Mouse (Mus musculus): ENCODE data around the gene Kcne1. TPM values are rescaled to one million over a fixed set of nuclear protein-coding genes. Genes with fewer than 3 reads are reported as not detected.

Gene Kcne1
- polyA plus RNA-seq, 1 experiment from 2014 or later = not detected

DNA sequence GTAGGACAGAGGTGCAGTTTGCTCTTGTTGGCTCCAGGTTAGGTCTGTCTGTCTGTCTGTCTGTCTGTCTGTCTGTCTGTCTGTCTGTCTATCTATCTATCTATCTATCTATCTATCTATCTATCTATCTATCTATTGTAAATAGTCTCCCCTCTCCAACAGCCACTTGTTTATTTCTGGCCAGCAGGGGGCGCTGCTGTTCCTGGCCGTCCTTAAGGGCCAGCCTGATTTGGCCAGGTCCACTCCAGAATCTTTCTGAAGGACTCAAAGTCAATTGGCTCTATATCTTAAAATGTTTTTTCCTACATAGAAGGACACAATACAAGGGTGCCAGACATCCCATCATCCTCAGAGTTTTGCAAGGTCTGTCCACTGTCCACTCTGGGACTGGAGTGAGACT is 25.8 kb upstream of the Kcne1 start:
- no peak overlapping the region for H3K9ac ChIP-seq
- H3K36me3 ChIP-seq = no peaks in the 10 kb centered on the region
- WGBS = 3% methylated on average over 2 of the region's 2 CpGs
- H3K27ac ChIP-seq = no peak overlapping the region
- H3K27me3 ChIP-seq (replicated peaks) = no peaks in the 10 kb centered on the region
- H3K4me1 ChIP-seq = no peaks in the 10 kb centered on the region
- ATAC-seq (ENCODE audit: low FRiP score, low read depth) = no peak
- no peak overlapping the region for H3K4me2 ChIP-seq (replicated peaks)
- no peak overlapping the region for H3K4me3 ChIP-seq
- no peaks in the 10 kb centered on the region for H3K9me3 ChIP-seq

DNA sequence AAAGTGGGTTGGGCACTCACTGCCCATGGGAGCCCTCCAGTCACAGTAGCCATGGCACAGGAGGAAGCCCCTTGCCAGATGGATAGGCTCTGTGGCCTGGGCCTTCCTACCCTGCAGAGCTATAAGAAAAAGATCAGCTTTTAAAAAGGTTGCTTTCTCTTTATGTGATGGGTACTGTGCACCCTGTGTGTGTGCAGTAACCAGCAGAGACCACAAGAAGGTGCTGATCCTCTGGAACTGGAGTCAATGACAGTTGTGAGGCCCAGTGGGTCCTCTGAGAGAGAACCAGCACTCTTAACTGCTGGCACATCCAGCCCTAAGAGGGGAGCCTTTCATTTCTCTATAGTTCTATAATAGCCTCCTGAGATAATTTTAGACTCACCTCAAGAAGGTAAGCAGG is 24.1 kb upstream of the Kcne1 start:
- ATAC-seq (ENCODE audit: low FRiP score, low read depth) = no peak
- no peak overlapping the region for H3K4me3 ChIP-seq

DNA sequence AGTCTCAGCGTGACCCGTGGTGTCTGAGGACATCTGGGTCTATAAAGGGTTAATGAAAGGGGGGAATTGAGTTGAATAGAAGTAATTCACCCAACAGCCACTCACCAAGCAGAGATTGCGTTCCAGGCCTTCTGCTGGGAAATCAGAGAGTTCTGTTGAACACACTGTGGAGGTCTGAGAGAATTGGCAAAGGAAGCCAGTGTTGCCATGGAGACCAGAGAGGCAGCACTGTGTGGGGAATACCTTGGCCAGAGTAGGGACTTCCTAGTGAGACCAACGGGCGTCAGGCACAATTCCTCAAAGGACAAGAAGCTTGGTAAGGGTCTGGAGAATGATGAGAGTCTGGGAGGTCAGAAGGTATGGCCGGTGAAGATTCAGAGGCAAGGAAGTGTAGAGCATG is 23.2 kb upstream of the Kcne1 start:
- Histone ChIP-seq H3K9me3 (no peaks in the 10 kb centered on the region), H3K4me2 (replicated peaks) (no peak overlapping the region), H3K9ac (no peak overlapping the region), H3K4me1 (no peaks in the 10 kb centered on the region), H3K27me3 (replicated peaks) (no peaks in the 10 kb centered on the region), H3K4me3 (no peak overlapping the region), H3K36me3 (no peaks in the 10 kb centered on the region), H3K27ac (no peak overlapping the region)
- WGBS = 44% methylated on average over 6 of the region's 6 CpGs
- no peak for ATAC-seq (ENCODE audit: low FRiP score, low read depth)

More for the DNA sequence above, 24.1 kb upstream of the Kcne1 start:
- H3K4me2 ChIP-seq (replicated peaks) = no peak overlapping the region
- H3K27me3 ChIP-seq (replicated peaks) = no peaks in the 10 kb centered on the region
- H3K9ac ChIP-seq = no peak overlapping the region
- no peaks in the 10 kb centered on the region for H3K4me1 ChIP-seq
- H3K27ac ChIP-seq = no peak overlapping the region
- no peaks in the 10 kb centered on the region for H3K36me3 ChIP-seq
- H3K9me3 ChIP-seq = no peaks in the 10 kb centered on the region

DNA sequence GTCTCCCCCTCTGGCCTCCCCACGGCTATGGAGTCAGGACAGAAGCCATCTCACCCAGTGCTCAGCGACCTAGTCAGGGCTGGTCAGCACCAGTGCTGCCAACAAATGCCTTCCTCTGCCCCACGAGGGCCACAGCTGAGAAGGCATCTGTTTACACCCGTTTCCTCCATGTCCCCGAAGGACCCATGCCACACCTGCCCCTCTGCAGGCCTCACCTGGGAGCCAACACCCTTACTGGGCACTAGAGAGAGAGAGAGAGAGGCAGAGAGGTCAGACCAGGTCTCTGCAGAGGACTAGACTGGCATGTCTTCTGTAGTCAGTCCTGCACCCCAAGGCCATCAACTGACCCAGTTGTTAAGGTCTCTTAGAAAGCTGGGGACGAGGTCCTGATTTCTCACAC is 21.8 kb upstream of the Kcne1 start:
- H3K9me3 ChIP-seq = no peaks in the 10 kb centered on the region
- 76% methylated on average over 6 of the region's 6 CpGs for WGBS

DNA sequence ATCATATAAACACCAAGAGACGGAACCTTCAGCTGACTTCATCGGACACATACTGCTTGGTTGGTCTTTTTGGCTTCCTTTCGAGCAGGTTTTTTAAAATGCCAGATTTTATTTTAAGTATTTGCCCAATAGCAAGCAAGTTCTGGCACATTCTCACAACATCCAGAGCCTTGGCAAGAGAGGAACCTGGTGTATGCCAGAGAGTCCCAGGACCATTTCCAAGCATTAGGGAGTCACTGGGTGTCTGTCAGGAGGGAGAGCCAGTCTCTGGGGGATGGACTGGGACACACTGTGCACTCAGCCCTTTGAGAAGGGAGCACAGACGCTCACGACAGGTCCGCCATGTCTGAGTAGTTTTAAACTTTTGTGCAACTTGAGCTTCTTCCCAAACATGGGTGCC is 17.7 kb upstream of the Kcne1 start:
- no peak overlapping the region for H3K4me2 ChIP-seq (replicated peaks)
- H3K9me3 ChIP-seq = no peaks in the 10 kb centered on the region
- H3K27me3 ChIP-seq (replicated peaks) = no peaks in the 10 kb centered on the region
- H3K27ac ChIP-seq = no peak overlapping the region
- H3K4me1 ChIP-seq = peaks cover 4% of the 10 kb centered on the region; the same call in 1 of the 2 replicates
- 94% methylated on average over 6 of the region's 6 CpGs for WGBS
- ATAC-seq (ENCODE audit: low FRiP score, low read depth) = no peak
- no peak overlapping the region for H3K9ac ChIP-seq
- H3K4me3 ChIP-seq = no peak overlapping the region
- no peaks in the 10 kb centered on the region for H3K36me3 ChIP-seq

More for the DNA sequence above, 21.8 kb upstream of the Kcne1 start:
- Histone ChIP-seq H3K27ac (no peak overlapping the region), H3K27me3 (replicated peaks) (no peaks in the 10 kb centered on the region), H3K9ac (no peak overlapping the region), H3K4me3 (no peak overlapping the region), H3K4me1 (no peaks in the 10 kb centered on the region), H3K4me2 (replicated peaks) (no peak overlapping the region), H3K36me3 (no peaks in the 10 kb centered on the region)
- no peak for ATAC-seq (ENCODE audit: low FRiP score, low read depth)

DNA sequence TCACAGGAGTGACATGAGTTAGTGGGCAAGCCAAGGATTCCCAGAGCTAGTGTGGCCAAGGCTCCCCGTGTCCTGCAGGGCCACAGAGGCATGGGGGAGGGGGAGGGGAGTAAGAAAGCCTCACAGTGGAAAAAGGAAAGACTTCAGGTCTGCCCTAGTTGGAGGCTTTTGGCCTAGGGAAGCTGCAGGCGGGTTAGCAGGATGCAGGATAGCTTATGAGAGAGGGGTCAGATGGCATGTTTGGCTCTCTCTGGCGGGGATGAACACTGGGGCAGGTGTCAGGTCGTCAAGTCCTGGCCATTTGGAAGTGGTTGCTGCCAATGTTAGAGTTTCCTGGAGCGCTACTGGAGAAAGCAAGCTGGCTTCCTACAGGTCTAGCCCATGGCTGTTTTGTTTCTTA is 12.4 kb upstream of the Kcne1 start:
- no peak overlapping the region for H3K4me3 ChIP-seq
- WGBS = 58% methylated on average over 5 of the region's 5 CpGs
- no peaks in the 10 kb centered on the region for H3K9me3 ChIP-seq
- peaks cover 10% of the 10 kb centered on the region; the same call in 1 of the 2 replicates for H3K4me1 ChIP-seq
- no peak for ATAC-seq (ENCODE audit: low FRiP score, low read depth)
- H3K9ac ChIP-seq = no peak overlapping the region
- no peak overlapping the region for H3K27ac ChIP-seq
- no peak overlapping the region for H3K4me2 ChIP-seq (replicated peaks)
- H3K27me3 ChIP-seq (replicated peaks) = no peaks in the 10 kb centered on the region
- H3K36me3 ChIP-seq = no peaks in the 10 kb centered on the region

DNA sequence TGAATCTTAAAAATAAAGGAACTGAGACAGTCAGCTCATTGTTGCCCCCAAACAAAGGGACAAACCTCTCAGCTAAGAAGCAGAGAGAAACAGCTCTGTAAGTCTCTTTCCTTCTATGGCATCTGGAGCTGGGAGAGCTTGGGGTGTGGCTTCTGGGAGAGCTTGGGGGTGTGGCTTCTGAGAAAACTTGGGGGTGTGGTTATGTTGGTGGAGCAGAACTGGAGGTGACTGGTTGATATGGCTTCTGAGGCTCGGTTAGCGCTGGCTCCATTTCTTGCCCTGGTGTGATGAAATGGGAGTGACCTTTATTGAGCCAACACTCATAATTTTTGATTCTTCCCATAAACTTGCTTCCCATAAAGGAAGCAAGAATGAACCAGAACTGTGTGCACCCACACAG is 10.0 kb upstream of the Kcne1 start:
- Histone ChIP-seq H3K27me3 (replicated peaks) (no peaks in the 10 kb centered on the region), H3K4me2 (replicated peaks) (no peak overlapping the region), H3K4me3 (no peak overlapping the region), H3K36me3 (no peaks in the 10 kb centered on the region), H3K9ac (no peak overlapping the region), H3K9me3 (no peaks in the 10 kb centered on the region), H3K27ac (no peak overlapping the region), H3K4me1 (peaks cover 10% of the 10 kb centered on the region; the same call in 1 of the 2 replicates)
- no peak for ATAC-seq (ENCODE audit: low FRiP score, low read depth)
- WGBS = 53% methylated on average over 2 of the region's 2 CpGs

DNA sequence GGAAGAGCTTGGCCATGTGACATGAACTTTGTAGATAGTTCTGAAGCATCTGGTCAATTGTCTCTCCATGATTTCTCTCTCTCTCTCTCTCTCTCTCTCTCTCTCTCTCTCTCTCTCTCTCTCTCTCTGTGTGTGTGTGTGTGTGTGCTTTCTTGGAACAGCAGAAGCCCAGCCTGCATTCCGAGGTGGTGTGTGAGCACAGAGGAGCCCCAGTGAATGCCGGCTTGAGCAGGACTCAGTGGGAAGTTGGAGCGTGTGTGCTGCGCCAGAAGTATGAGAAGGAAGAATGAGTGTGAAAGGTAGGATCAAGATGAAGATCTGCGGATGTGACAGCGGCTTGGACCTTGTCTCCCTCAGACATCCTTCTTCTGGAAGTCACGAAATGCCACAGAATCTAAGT is 6.2 kb upstream of the Kcne1 start:
- Histone ChIP-seq H3K27me3 (replicated peaks) (no peaks in the 10 kb centered on the region), H3K4me1 (no peaks in the 10 kb centered on the region), H3K4me3 (no peak overlapping the region), H3K36me3 (no peaks in the 10 kb centered on the region), H3K27ac (no peak overlapping the region), H3K9me3 (no peaks in the 10 kb centered on the region), H3K4me2 (replicated peaks) (no peak overlapping the region), H3K9ac (no peak overlapping the region)
- ATAC-seq (ENCODE audit: low FRiP score, low read depth) = no peak
- 77% methylated on average over 7 of the region's 7 CpGs for WGBS

DNA sequence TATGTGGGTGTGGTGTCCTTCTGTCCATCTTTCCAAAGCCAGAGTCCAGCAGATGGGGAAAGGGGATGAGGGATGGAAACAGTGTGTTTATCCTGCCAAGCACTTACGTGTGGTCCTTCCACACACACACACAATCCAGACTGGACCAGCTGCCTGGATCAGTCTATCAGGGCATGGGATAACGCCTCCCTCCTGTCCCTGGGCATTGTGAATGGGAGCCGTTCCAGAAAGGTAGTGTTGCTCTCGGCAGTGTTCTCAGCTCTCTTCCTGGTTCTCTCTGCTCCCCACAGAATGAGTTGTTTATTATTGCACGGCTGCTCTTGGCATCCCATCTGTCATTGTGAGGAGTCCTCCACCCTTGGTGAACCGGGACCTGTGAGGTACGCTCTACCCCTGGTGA is 1.4 kb upstream of the Kcne1 start:
- no peak overlapping the region for H3K4me3 ChIP-seq
- peaks cover 16% of the 10 kb centered on the region for H3K4me1 ChIP-seq
- H3K9ac ChIP-seq = no peak overlapping the region
- H3K27me3 ChIP-seq (replicated peaks) = no peaks in the 10 kb centered on the region
- 83% methylated on average over 7 of the region's 7 CpGs for WGBS
- H3K9me3 ChIP-seq = no peaks in the 10 kb centered on the region
- no peak for ATAC-seq (ENCODE audit: low FRiP score, low read depth)
- H3K27ac ChIP-seq = no peak overlapping the region
- H3K36me3 ChIP-seq = no peaks in the 10 kb centered on the region
- no peak overlapping the region for H3K4me2 ChIP-seq (replicated peaks)

DNA sequence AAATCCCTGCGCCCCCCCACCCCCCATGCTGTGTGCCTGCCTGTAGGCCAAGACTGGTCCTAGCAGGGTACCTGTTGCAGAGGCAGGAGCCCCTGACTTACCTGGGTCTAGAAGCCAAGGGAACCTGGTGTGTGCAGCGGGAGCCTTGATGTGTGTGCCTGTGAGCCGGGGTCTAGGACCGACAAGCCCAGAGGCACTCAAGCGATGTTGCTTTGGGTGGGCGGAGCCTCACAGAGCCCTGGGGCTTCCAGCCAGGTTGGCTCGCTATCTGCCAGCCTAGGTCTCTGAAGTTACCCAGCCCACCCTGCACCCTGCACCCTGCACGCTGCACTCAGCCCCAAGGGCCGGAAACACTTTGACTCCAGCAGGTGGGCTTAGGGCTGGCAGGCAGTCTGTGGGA is 534 bp downstream of the Kcne1 start:
- H3K27me3 ChIP-seq (replicated peaks) = no peaks in the 10 kb centered on the region
- H3K9ac ChIP-seq = no peak overlapping the region
- H3K27ac ChIP-seq = no peak overlapping the region
- no peaks in the 10 kb centered on the region for H3K9me3 ChIP-seq
- H3K4me2 ChIP-seq (replicated peaks) = no peak overlapping the region
- no peak overlapping the region for H3K4me3 ChIP-seq
- H3K4me1 ChIP-seq = peaks cover 16% of the 10 kb centered on the region
- H3K36me3 ChIP-seq = no peaks in the 10 kb centered on the region
- 26% methylated on average over 9 of the region's 9 CpGs for WGBS
- ATAC-seq (ENCODE audit: low FRiP score, low read depth) = peak; percentile 27; the same call in 1 of the 2 replicates

DNA sequence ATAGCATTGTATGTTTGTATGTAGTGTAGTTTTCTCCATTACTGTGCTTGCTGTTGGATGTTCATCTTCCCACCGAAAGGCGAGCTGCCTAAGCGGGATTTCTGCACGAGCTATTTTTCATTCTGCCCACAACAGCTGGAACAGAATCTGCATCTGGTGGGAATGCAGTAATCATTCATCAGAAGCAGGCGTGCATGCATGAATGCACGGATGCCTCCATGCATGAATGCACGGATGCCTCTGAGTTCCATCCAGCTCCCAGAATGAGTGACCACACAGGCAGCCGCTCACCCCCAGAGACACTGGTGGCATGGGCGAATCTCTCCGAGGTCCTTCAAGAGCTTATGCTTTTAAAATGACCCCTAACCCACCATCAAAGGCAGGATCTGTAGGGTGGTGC is 1.7 kb downstream of the Kcne1 start:
- H3K9me3 ChIP-seq = no peaks in the 10 kb centered on the region
- H3K4me2 ChIP-seq (replicated peaks) = no peak overlapping the region
- 36% methylated on average over 10 of the region's 10 CpGs for WGBS
- H3K9ac ChIP-seq = no peak overlapping the region
- H3K4me1 ChIP-seq = peaks cover 16% of the 10 kb centered on the region
- no peaks in the 10 kb centered on the region for H3K36me3 ChIP-seq
- H3K27ac ChIP-seq = no peak overlapping the region
- H3K27me3 ChIP-seq (replicated peaks) = no peaks in the 10 kb centered on the region
- H3K4me3 ChIP-seq = no peak overlapping the region
- no peak for ATAC-seq (ENCODE audit: low FRiP score, low read depth)

DNA sequence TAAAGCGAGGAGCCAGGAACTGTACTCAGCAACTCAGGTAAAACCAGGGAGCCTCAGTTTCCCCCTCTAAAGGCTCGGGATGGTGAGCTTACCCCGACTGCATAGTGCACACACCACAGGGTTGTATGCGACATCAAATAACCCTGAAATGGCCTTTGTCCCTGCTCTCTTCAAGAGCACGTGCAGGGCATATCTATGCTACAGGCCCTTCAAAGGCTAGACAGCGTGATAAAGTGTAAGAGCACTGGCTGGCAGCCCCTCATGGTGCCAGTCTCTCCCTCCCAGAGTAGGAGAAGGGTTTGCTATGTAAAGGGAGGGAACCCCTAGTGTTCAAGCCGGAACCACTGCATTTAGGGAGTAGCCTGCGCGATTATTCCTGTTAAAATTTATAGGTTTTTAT is 2.2 kb downstream of the Kcne1 start:
- H3K9me3 ChIP-seq = no peaks in the 10 kb centered on the region

DNA sequence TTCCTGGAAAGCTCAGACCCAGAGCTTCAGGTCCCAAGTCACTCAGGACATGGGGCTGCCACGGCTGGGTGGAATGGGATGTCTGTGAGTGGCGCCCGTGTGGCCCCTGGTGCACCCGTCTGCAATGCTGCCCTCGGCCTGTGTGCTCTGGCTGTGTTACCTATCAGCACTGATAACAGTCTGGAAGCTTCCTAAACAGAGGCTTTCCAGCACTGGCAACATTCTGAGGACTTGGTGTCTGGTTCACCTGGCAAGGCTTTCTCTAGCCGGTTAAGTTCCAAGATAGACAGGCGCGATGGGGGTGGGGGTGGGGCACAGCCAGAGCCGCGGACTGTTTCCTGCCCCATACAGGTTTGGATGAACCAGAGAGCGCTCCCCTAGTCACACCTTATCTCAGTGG is 3.3 kb downstream of the Kcne1 start:
- no peak for ATAC-seq (ENCODE audit: low FRiP score, low read depth)
- Histone ChIP-seq H3K9me3 (no peaks in the 10 kb centered on the region), H3K4me2 (replicated peaks) (no peak overlapping the region), H3K4me3 (no peak overlapping the region), H3K4me1 (peaks cover 16% of the 10 kb centered on the region), H3K36me3 (no peaks in the 10 kb centered on the region), H3K27me3 (replicated peaks) (no peaks in the 10 kb centered on the region), H3K27ac (no peak overlapping the region), H3K9ac (no peak overlapping the region)
- 86% methylated on average over 11 of the region's 11 CpGs for WGBS

More for the DNA sequence above, 2.2 kb downstream of the Kcne1 start:
- no peaks in the 10 kb centered on the region for H3K27me3 ChIP-seq (replicated peaks)
- no peak overlapping the region for H3K4me2 ChIP-seq (replicated peaks)
- no peak for ATAC-seq (ENCODE audit: low FRiP score, low read depth)
- 57% methylated on average over 9 of the region's 9 CpGs for WGBS
- H3K27ac ChIP-seq = no peak overlapping the region
- H3K4me3 ChIP-seq = no peak overlapping the region
- H3K36me3 ChIP-seq = no peaks in the 10 kb centered on the region
- H3K4me1 ChIP-seq = peaks cover 16% of the 10 kb centered on the region
- H3K9ac ChIP-seq = 0 out of 2 replicates have a peak overlapping the region, but pooled peaks have one; percentile 3
